Mouse (Mus musculus): ENCODE measurements at regions not wholly inside any gene's neighbourhood (a gene's known extent, or its start where the extent isn't known, plus 50 kb on each side); places are given as distances from the start of the nearest gene placed in this dataset.
"Not testable (repeated sequence)": the region's sequence is repeated elsewhere in the genome, so short reads cannot be mapped to it uniquely, and the experiment has no call there.

GRCm38 (mm10) chr2:64440961-64441360 is 343.1 kb upstream of the Fign start:
- DNase-seq: no peak

- DNase-seq: not testable (repeated sequence)
Observed at GRCm38 (mm10) chr2:64417129-64417528, 319.3 kb upstream of the Fign start.

- DNase-seq: no peak
Observed at GRCm38 (mm10) chr2:64413846-64414245, 316.0 kb upstream of the Fign start.

GRCm38 (mm10) chr2:64413263-64413662 is 315.4 kb upstream of the Fign start:
- no peak for DNase-seq

- no peak for DNase-seq
Observed at GRCm38 (mm10) chr2:64395946-64396345, 298.1 kb upstream of the Fign start.

- DNase-seq: peak; percentile 56
Observed at GRCm38 (mm10) chr2:64394619-64395294, 296.9 kb upstream of the Fign start.

- DNase-seq: no peak
Observed at GRCm38 (mm10) chr2:64394199-64394598, 296.4 kb upstream of the Fign start.

- DNase-seq: no peak
Observed at GRCm38 (mm10) chr2:64369791-64370190, 272.0 kb upstream of the Fign start.

- no peak for DNase-seq
Observed at GRCm38 (mm10) chr2:64367188-64367587, 269.4 kb upstream of the Fign start.

- DNase-seq: no peak
Observed at GRCm38 (mm10) chr2:64366528-64366927, 268.7 kb upstream of the Fign start.

GRCm38 (mm10) chr2:64356286-64356685 is 258.4 kb upstream of the Fign start:
- no peak for DNase-seq

- DNase-seq: peak; percentile 42
Observed at GRCm38 (mm10) chr2:64325499-64325898, 227.7 kb upstream of the Fign start.
